Mouse (Mus musculus) kidney, adult 2 months (tissue): ENCODE measurements around the gene Tmed9.

ENCODE experiments used
- CTCF ChIP-seq: fragments of 200-500 bp; conservative IDR thresholded peaks from 2 replicates; pipeline ENCODE4 v1.5.1; 2011; ENCODE audit warnings: low read depth, mild to moderate bottlenecking, control low read depth, low read length, moderate library complexity, mixed read lengths; ENCODE audit not compliant: insufficient read depth, insufficient read length
- POLR2A ChIP-seq: fragments of 200-500 bp; IDR thresholded peaks from one replicate; pipeline ENCODE4 v1.6.1; 2011; ENCODE audit warnings: low read depth, low read length, control low read depth

- TF ChIP-seq POLR2A (no peak), CTCF (no peak)
Observed at GRCm38 (mm10) chr13:55544792-55545191, 28.7 kb upstream of the Tmed9 start.
